Mouse (Mus musculus): ENCODE measurements at regions not wholly inside any gene's neighbourhood (a gene's known extent, or its start where the extent isn't known, plus 50 kb on each side); places are given as distances from the start of the nearest gene placed in this dataset.
A peak's percentile ranks its signal among the peaks of the same experiment; 100 is the strongest.

DNA sequence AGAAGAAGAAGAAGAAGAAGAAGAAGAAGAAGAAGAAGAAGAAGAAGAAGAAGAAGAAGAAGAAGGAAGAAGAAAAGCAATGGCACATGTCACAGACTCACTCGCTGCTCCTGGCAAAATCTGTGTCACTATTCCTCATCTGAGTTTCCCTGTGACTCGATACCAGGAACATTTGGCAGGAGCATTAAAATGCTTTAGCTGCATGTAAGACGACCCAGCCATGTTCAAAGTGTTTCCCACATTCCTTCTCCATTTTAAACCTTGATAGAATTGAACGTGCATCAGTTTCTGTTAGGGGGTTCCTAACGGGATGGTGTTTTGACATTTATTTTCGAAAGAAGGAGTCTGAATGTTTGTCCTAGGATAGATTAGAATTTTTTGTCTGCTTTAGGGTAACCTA lies 51.2 kb upstream of the Pja2 start:
- TF ChIP-seq CTCF (IDR thresholded peaks at IDR 0.05; ENCODE audit: low read depth) (no peak), EP300 (IDR thresholded peaks at IDR 0.05; ENCODE audit: low read depth) (no peak)
- ATAC-seq: no peak
- H3K9ac ChIP-seq (replicated peaks): no peak overlapping the region

DNA sequence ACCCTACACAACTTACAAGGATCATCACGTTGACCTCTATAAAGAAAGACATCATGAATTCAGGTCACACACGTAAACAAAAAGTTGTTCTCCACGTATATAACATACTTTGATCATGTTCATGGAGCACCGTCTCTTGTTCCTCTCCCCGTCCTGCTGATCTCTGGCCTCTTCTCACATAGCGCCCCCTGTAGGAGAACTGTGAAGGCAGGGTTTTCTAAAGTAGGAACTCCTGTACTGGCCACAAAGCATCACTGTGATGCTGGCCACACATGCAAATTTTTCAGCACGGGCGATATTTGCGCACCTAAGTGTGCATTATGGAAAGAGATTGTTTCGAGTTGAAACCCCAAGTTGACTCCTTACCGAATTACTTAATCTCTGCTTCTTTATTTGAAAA lies 51.9 kb upstream of the Pja2 start:
- Histone ChIP-seq H3K4me2 (ENCODE audit: low read depth, low read length) (no peak overlapping the region), H3K9ac (replicated peaks) (no peak overlapping the region), H3K27me3 (ENCODE audit: insufficient read depth, low read length) (no peaks in the 10 kb centered on the region), H3K9me3 (ENCODE audit: low read length) (no peaks in the 10 kb centered on the region), H3K4me1 (ENCODE audit: insufficient read depth) (no peaks in the 10 kb centered on the region), H3K4me3 (ENCODE audit: low read depth, low read length) (no peak overlapping the region), H3K27ac (ENCODE audit: low read depth) (no peak overlapping the region), H3K36me3 (replicated peaks; ENCODE audit: insufficient read depth, low read length) (no peaks in the 10 kb centered on the region)
- TF ChIP-seq CTCF (IDR thresholded peaks at IDR 0.05; ENCODE audit: low read depth) (peak; percentile 28), EP300 (IDR thresholded peaks at IDR 0.05; ENCODE audit: low read depth) (no peak)
- WGBS (ENCODE audit: insufficient replicate concordance): 82% methylated on average over 11 of the region's 11 CpGs
- ATAC-seq (no peak), DNase-seq (no peak)

More for the DNA sequence above, 51.2 kb upstream of the Pja2 start:
- 80% methylated on average over 6 of the region's 6 CpGs for WGBS (ENCODE audit: insufficient replicate concordance)
- no peak for DNase-seq
- Histone ChIP-seq H3K4me2 (ENCODE audit: low read depth, low read length) (no peak overlapping the region), H3K4me1 (ENCODE audit: insufficient read depth) (no peaks in the 10 kb centered on the region), H3K36me3 (replicated peaks; ENCODE audit: insufficient read depth, low read length) (no peaks in the 10 kb centered on the region), H3K27ac (ENCODE audit: low read depth) (no peak overlapping the region), H3K27me3 (ENCODE audit: insufficient read depth, low read length) (no peaks in the 10 kb centered on the region), H3K9me3 (ENCODE audit: low read length) (no peaks in the 10 kb centered on the region), H3K4me3 (ENCODE audit: low read depth, low read length) (no peak overlapping the region)

DNA sequence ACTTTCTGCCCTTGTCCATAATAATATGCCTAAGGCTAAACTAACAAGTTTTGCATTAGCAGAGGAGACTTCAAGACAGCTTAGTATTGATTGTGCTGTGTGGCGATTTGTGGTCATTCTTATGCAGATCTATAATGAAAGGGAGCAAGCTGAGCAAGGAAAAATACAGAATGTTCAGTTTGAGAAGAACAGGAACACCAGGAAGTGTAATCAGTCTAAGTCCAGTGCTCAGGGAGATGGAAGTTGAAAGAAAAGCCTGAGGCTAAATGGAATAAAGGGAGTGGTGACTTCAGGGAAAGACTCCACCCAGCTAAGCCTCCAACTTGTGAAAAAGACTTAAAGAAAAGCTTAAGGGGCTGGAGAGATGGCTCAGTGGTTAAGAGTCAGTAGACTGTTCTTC lies 58.6 kb upstream of the Pja2 start:
- TF ChIP-seq CTCF (IDR thresholded peaks at IDR 0.05; ENCODE audit: low read depth) (no peak), EP300 (IDR thresholded peaks at IDR 0.05; ENCODE audit: low read depth) (no peak)
- Histone ChIP-seq H3K36me3 (replicated peaks; ENCODE audit: insufficient read depth, low read length) (no peaks in the 10 kb centered on the region), H3K4me2 (ENCODE audit: low read depth, low read length) (no peak overlapping the region), H3K9me3 (ENCODE audit: low read length) (no peaks in the 10 kb centered on the region), H3K9ac (replicated peaks) (no peak overlapping the region), H3K27me3 (ENCODE audit: insufficient read depth, low read length) (no peaks in the 10 kb centered on the region), H3K27ac (ENCODE audit: low read depth) (no peak overlapping the region), H3K4me1 (ENCODE audit: insufficient read depth) (no peaks in the 10 kb centered on the region), H3K4me3 (ENCODE audit: low read depth, low read length) (no peak overlapping the region)
- 86% methylated on average over 1 of the region's 1 CpGs for WGBS (ENCODE audit: insufficient replicate concordance)
- ATAC-seq: no peak
- DNase-seq: no peak

DNA sequence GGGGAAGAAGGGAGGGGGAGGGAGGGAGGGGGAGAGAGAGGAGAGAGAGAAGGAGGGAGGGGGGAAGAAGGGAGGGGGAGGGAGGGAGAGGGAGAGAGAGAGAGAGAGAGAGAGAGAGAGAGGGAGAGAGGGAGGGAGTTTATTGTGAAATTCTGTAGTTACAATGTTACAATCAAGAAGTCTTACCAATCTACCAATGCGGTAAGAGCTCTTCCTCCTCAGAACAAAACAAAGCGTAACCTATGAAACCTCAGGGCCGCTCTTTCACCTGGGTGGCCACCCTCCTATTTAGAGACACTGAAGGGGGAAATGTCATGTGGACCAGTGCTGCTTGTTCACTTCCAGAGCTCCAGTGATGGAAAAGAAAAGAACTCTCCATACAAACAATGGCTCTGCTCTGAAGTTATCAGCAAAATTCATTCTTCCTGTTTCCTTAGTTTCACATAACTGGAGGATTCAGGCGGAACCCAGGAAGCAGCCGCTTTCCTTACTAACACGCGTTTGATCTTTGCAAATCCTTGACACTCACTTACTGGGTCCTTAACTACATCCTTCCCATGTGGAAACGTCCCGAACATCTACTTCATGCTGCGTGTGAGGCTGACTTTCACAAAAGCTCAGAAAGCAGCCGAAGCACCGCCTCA lies 65.7 kb upstream of the Pja2 start:
- H3K4me1 ChIP-seq (ENCODE audit: insufficient read depth): no peaks in the 10 kb centered on the region; the same call in 1 of the 2 replicates
- H3K4me2 ChIP-seq (ENCODE audit: low read depth, low read length): peak overlapping the region; percentile 45
- H3K9ac ChIP-seq (replicated peaks): no peak overlapping the region
- H3K4me3 ChIP-seq (ENCODE audit: low read depth, low read length): peak overlapping the region; percentile 3; the same call in 1 of the 2 replicates
- DNase-seq: no peak
- 21% methylated on average over 12 of the region's 12 CpGs for WGBS (ENCODE audit: insufficient replicate concordance)
- no peak for TF ChIP-seq EP300 (IDR thresholded peaks at IDR 0.05; ENCODE audit: low read depth)
- no peak for TF ChIP-seq CTCF (IDR thresholded peaks at IDR 0.05; ENCODE audit: low read depth)
- H3K9me3 ChIP-seq (ENCODE audit: low read length): no peaks in the 10 kb centered on the region
- no peak for ATAC-seq
- no peaks in the 10 kb centered on the region for H3K36me3 ChIP-seq (replicated peaks; ENCODE audit: insufficient read depth, low read length)
- 0 out of 2 replicates have a peak overlapping the region, but pooled peaks have one; percentile 35 for H3K27ac ChIP-seq (ENCODE audit: low read depth)
- no peaks in the 10 kb centered on the region for H3K27me3 ChIP-seq (ENCODE audit: insufficient read depth, low read length)

DNA sequence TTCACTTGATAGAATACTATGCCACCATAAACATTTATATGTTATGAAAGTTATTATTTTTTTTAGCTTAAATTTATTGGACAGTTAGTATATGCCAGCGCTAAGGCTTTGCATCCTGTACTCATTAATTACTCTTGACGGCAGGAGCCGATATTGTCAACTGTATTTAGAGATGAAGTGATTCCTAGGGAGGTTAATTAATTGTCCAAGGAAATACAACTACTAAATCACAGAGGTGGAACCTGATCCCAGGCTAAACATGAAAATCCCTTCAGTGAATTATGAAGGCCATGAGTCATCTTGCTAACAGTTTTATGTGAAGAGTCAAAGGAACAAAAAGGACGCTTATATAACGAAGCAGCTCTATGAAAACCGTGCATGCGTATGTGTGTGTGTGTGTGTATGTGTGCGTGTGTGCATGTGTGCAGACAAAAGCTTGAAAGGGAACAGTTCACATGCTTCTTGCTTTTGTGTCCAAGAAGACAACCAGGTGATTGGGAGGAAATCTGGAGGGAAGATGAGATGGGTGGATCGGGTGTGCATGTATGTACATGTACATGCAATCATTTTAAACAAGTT lies 66.5 kb upstream of the Pja2 start:
- no peaks in the 10 kb centered on the region for H3K27me3 ChIP-seq (ENCODE audit: insufficient read depth, low read length)
- H3K4me1 ChIP-seq (ENCODE audit: insufficient read depth): no peaks in the 10 kb centered on the region; the same call in 1 of the 2 replicates

DNA sequence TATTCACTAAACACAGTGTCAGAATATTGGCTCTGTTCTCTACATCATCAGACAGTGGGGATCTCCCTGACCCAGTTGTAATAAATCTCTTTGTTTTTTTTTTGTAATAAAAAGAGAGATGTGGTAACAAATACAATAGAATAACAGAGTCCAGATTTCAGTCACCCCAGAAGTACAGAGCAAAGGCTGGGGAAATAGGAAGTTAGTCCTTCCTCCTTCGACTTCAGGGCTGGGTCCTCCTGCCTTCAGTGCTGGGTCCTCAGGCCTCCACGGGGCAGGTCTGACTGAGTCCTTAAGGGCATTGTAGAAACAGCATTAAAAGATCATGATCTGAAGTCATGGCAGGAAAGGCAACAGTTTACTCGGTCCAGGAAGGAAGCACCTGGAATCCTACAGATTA lies 67.0 kb upstream of the Pja2 start:
- Histone ChIP-seq H3K9ac (replicated peaks) (no peak overlapping the region), H3K9me3 (ENCODE audit: low read length) (no peaks in the 10 kb centered on the region), H3K4me1 (ENCODE audit: insufficient read depth) (no peaks in the 10 kb centered on the region; the same call in 1 of the 2 replicates), H3K4me3 (ENCODE audit: low read depth, low read length) (no peak overlapping the region), H3K27ac (ENCODE audit: low read depth) (no peak overlapping the region), H3K4me2 (ENCODE audit: low read depth, low read length) (no peak overlapping the region), H3K36me3 (replicated peaks; ENCODE audit: insufficient read depth, low read length) (no peaks in the 10 kb centered on the region), H3K27me3 (ENCODE audit: insufficient read depth, low read length) (no peaks in the 10 kb centered on the region)
- ATAC-seq: no peak
- no peak for DNase-seq
- WGBS (ENCODE audit: insufficient replicate concordance): 19% methylated on average over 3 of the region's 3 CpGs
- TF ChIP-seq EP300 (IDR thresholded peaks at IDR 0.05; ENCODE audit: low read depth): no peak
- TF ChIP-seq CTCF (IDR thresholded peaks at IDR 0.05; ENCODE audit: low read depth): no peak

More for the DNA sequence above, 66.5 kb upstream of the Pja2 start:
- WGBS (ENCODE audit: insufficient replicate concordance): 65% methylated on average over 9 of the region's 9 CpGs
- no peaks in the 10 kb centered on the region for H3K36me3 ChIP-seq (replicated peaks; ENCODE audit: insufficient read depth, low read length)
- H3K9me3 ChIP-seq (ENCODE audit: low read length): no peaks in the 10 kb centered on the region
- H3K27ac ChIP-seq (ENCODE audit: low read depth): no peak overlapping the region
- ATAC-seq: no peak
- H3K4me2 ChIP-seq (ENCODE audit: low read depth, low read length): peak overlapping the region; percentile 45; the same call in 1 of the 2 replicates
- TF ChIP-seq CTCF (IDR thresholded peaks at IDR 0.05; ENCODE audit: low read depth) (no peak), EP300 (IDR thresholded peaks at IDR 0.05; ENCODE audit: low read depth) (no peak)
- no peak overlapping the region for H3K4me3 ChIP-seq (ENCODE audit: low read depth, low read length)
- no peak overlapping the region for H3K9ac ChIP-seq (replicated peaks)
- no peak for DNase-seq

All from liver, postnatal 0 days (tissue).